Mouse (Mus musculus) cerebellum, adult 2 months (tissue): ENCODE results near the gene Spns1.

ENCODE experiments used
- CTCF ChIP-seq: fragments of 200-500 bp; IDR thresholded peaks from 2 replicates; pipeline ENCODE4 v1.5.1; 2011; ENCODE audit warnings: low read depth, mild to moderate bottlenecking, control low read depth, low read length, moderate library complexity, borderline replicate concordance; ENCODE audit not compliant: insufficient read depth
- POLR2A ChIP-seq: fragments of 200-500 bp; IDR thresholded peaks from 2 replicates; pipeline ENCODE4 v1.6.1; 2011; ENCODE audit warnings: low read length, control low read depth, borderline replicate concordance; ENCODE audit not compliant: insufficient read depth

GRCm38 (mm10) chr7:126357838-126358237 lies 19.4 kb downstream of the Spns1 start:
- TF ChIP-seq CTCF (no peak), POLR2A (no peak)
